Mouse (Mus musculus) stomach, embryonic 14.5 days (tissue): ENCODE measurements around the gene Itgad. TPM values are rescaled to one million over a fixed set of nuclear protein-coding genes. Genes with fewer than 3 reads are reported as not detected.

ENCODE experiments used
- ATAC-seq: fragments of 200-750 bp; cut with Nextera tagmentation; 2 replicates; pipeline ENCODE4 v1.8.0; 2017; ENCODE audit warnings: low read depth, moderate TSS enrichment; ENCODE audit not compliant: insufficient number of reproducible peaks, insufficient read depth, low FRiP score
- H3K27ac ChIP-seq: fragments of 300-500 bp; sonication (generic); 2 replicates; pipeline ENCODE4 v1.5.1; 2014; ENCODE audit warnings: mild to moderate bottlenecking, low read length, moderate library complexity, mixed read lengths
- H3K27me3 ChIP-seq: fragments of 300-500 bp; sonication (generic); 2 replicates; pipeline ENCODE4 v1.6.1; 2014; ENCODE audit warnings: low read length, control low read depth, mixed read lengths; ENCODE audit not compliant: control insufficient read depth, insufficient read depth
- H3K36me3 ChIP-seq: fragments of 300-500 bp; sonication (generic); 2 replicates; pipeline ENCODE4 v1.6.1; 2014; ENCODE audit warnings: mild to moderate bottlenecking, control low read depth, low read length, moderate library complexity, mixed read lengths; ENCODE audit not compliant: control insufficient read depth, insufficient read depth
- H3K4me1 ChIP-seq: fragments of 300-500 bp; sonication (generic); 2 replicates; pipeline ENCODE4 v1.6.1; 2014; ENCODE audit warnings: low read length, control low read depth, mixed read lengths; ENCODE audit not compliant: control insufficient read depth, insufficient read depth
- H3K4me2 ChIP-seq: fragments of 300-500 bp; sonication (generic); replicated peaks from 2 replicates; pipeline ENCODE4 v1.6.1; 2014; ENCODE audit warnings: low read depth, low read length, control low read depth
- H3K4me3 ChIP-seq: fragments of 300-500 bp; sonication (generic); 2 replicates; pipeline ENCODE4 v1.5.1; 2014; ENCODE audit warnings: low read depth, low read length, control low read depth
- H3K9ac ChIP-seq: fragments of 300-500 bp; sonication (generic); replicated peaks from 2 replicates; pipeline ENCODE4 v1.6.1; 2014; ENCODE audit warnings: low read depth, mild to moderate bottlenecking, control low read depth, low read length, moderate library complexity, mixed read lengths
- H3K9me3 ChIP-seq: fragments of 300-500 bp; sonication (generic); 2 replicates; pipeline ENCODE4 v1.6.1; 2016; ENCODE audit warnings: low read depth, low read length, control low read depth; ENCODE audit not compliant: control insufficient read depth
- WGBS: fragments of 180-500 bp; shearing (Covaris S2); extraction: QIAGEN DNeasy Blood & Tissue Kit; methylation state at CpG from one replicate; pipeline ENCODE4 v1.1.7; 2014; 5-methylcytosine and 5-hydroxymethylcytosine counted together
- polyA plus RNA-seq: library from polyadenylated mRNA; unstranded; fragments of >200 nt; fragmentation: Nextera tagmentation; extraction: Ambion mirVana; gene quantifications from 2 replicates; pipeline ENCODE4 v1.2.1, GENCODE M21; 2014

Itgad gene
- polyA plus RNA-seq, 1 experiment from 2014 or later = not detected

- no peak overlapping the region for H3K9ac ChIP-seq
- no peaks in the 10 kb centered on the region for H3K9me3 ChIP-seq
- 94% methylated on average over 27 of the region's 27 CpGs for WGBS
- no peak overlapping the region for H3K4me3 ChIP-seq
- no peaks in the 10 kb centered on the region for H3K27me3 ChIP-seq
- no peak overlapping the region for H3K4me2 ChIP-seq
- peaks cover 11% of the 10 kb centered on the region; the same call in 1 of the 2 replicates for H3K4me1 ChIP-seq
- peaks cover 39% of the 10 kb centered on the region for H3K36me3 ChIP-seq
- no peak for ATAC-seq
- no peak overlapping the region for H3K27ac ChIP-seq
These were observed 86.1 kb downstream of the Itgad start for GRCm38 (mm10) chr7:128240131-128240784.

GRCm38 (mm10) chr7:128242331-128242730, 88.2 kb downstream of the Itgad start:
- no peak overlapping the region for H3K4me2 ChIP-seq
- H3K9me3 ChIP-seq = no peaks in the 10 kb centered on the region
- H3K27me3 ChIP-seq = no peaks in the 10 kb centered on the region
- peaks cover 39% of the 10 kb centered on the region for H3K36me3 ChIP-seq
- WGBS = 97% methylated on average over 16 of the region's 16 CpGs
- H3K4me3 ChIP-seq = no peak overlapping the region
- peaks cover 13% of the 10 kb centered on the region for H3K4me1 ChIP-seq
- H3K9ac ChIP-seq = no peak overlapping the region
- ATAC-seq = no peak
- H3K27ac ChIP-seq = no peak overlapping the region

GRCm38 (mm10) chr7:128243921-128244320, 89.7 kb downstream of the Itgad start:
- 61% methylated on average over 10 of the region's 10 CpGs for WGBS
- H3K9me3 ChIP-seq = no peaks in the 10 kb centered on the region
- peaks cover 39% of the 10 kb centered on the region for H3K36me3 ChIP-seq
- H3K4me2 ChIP-seq = no peak overlapping the region
- no peak overlapping the region for H3K4me3 ChIP-seq
- H3K27me3 ChIP-seq = no peaks in the 10 kb centered on the region
- no peak for ATAC-seq
- no peak overlapping the region for H3K9ac ChIP-seq
- H3K27ac ChIP-seq = no peak overlapping the region
- H3K4me1 ChIP-seq = peaks cover 17% of the 10 kb centered on the region

- H3K4me3 ChIP-seq = no peak overlapping the region
- H3K36me3 ChIP-seq = peaks cover 43% of the 10 kb centered on the region
- H3K27ac ChIP-seq = no peak overlapping the region
- ATAC-seq = no peak
- H3K9me3 ChIP-seq = no peaks in the 10 kb centered on the region
- no peaks in the 10 kb centered on the region for H3K27me3 ChIP-seq
- 93% methylated on average over 18 of the region's 18 CpGs for WGBS
- no peak overlapping the region for H3K4me2 ChIP-seq
- H3K9ac ChIP-seq = no peak overlapping the region
- peaks cover 13% of the 10 kb centered on the region for H3K4me1 ChIP-seq
These were observed 90.3 kb downstream of the Itgad start for GRCm38 (mm10) chr7:128244410-128245025.

- no peak for ATAC-seq
- whole genome bisulfite sequencing = 89% methylated on average over 4 of the region's 4 CpGs
- H3K4me2 ChIP-seq = no peak overlapping the region
- no peaks in the 10 kb centered on the region for H3K9me3 ChIP-seq
- H3K27ac ChIP-seq = peak overlapping the region; percentile 93; the same call in 1 of the 2 replicates
- no peaks in the 10 kb centered on the region for H3K27me3 ChIP-seq
- H3K9ac ChIP-seq = no peak overlapping the region
- H3K4me1 ChIP-seq = peaks cover 12% of the 10 kb centered on the region
- peaks cover 37% of the 10 kb centered on the region for H3K36me3 ChIP-seq
- H3K4me3 ChIP-seq = no peak overlapping the region
These were observed 91.4 kb downstream of the Itgad start for GRCm38 (mm10) chr7:128245547-128245946.

- WGBS = 3% methylated on average over 25 of the region's 30 CpGs
- no peaks in the 10 kb centered on the region for H3K9me3 ChIP-seq
- peaks cover 30% of the 10 kb centered on the region for H3K36me3 ChIP-seq
- peak; percentile 82 for ATAC-seq
- peak within 1 kb of the TSS; percentile 93 for H3K27ac ChIP-seq
- H3K4me3 ChIP-seq = peak within 1 kb of the TSS; percentile 48
- H3K27me3 ChIP-seq = no peaks in the 10 kb centered on the region
- H3K4me2 ChIP-seq = peak within 1 kb of the TSS; percentile 68
- H3K9ac ChIP-seq = peak within 1 kb of the TSS; percentile 59
- peaks cover 12% of the 10 kb centered on the region for H3K4me1 ChIP-seq
These were observed 92.6 kb downstream of the Itgad start, which contains the start of gene Tgfb1i1 for GRCm38 (mm10) chr7:128246496-128247391. TSS of gene Tgfb1i1 (plus strand) at chr7:128246812.

GRCm38 (mm10) chr7:128247443-128247842, 93.3 kb downstream of the Itgad start:
- Histone ChIP-seq H3K27ac (peak overlapping the region; percentile 93), H3K4me1 (peaks cover 19% of the 10 kb centered on the region), H3K27me3 (no peaks in the 10 kb centered on the region), H3K9ac (peak overlapping the region; percentile 59), H3K9me3 (no peaks in the 10 kb centered on the region), H3K4me3 (peak overlapping the region; percentile 48), H3K4me2 (peak overlapping the region; percentile 68), H3K36me3 (peaks cover 28% of the 10 kb centered on the region)
- 2% methylated on average over 13 of the region's 13 CpGs for WGBS
- peak; percentile 64 for ATAC-seq
